Mouse (Mus musculus): ENCODE results near the gene Nosip.

The Nosip gene

DNA sequence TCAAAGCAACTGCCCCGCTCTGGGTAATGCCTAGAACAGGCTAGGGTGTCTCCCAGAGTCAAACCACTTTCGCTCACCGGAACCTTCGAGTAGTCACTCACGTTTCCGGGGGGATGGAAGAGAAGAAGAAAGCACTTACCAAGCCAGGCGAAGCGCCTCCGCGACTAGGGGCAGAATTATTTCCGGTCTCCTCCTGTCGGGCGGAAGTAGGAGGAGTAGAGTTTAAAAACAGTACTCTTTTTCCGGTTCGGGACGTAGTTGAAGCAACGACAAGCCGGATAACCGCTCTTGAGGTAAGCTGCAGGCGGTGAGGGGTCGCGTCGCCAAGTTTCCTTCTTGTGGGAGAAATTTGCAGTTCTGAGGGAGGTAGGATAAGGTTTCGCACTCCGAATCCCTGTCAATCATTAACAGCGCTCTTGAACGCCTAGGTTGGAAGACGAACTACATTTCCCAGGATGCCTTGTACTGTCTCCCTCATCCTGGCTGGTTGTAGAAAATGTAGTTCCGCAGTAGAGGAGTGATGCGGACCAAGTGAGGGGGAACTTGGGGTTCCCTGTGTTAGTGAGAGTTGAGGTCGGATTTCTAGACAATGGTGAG is at the start of gene Nosip, which contains the start of gene Prrg2:
Gene Nosip (plus strand): TSS at position 191 of the 597 bp plus-strand sequence.
Gene Prrg2 (minus strand): TSS at position 439 of the 597 bp plus-strand sequence.
- peak; percentile 99 for DNase-seq

DNA sequence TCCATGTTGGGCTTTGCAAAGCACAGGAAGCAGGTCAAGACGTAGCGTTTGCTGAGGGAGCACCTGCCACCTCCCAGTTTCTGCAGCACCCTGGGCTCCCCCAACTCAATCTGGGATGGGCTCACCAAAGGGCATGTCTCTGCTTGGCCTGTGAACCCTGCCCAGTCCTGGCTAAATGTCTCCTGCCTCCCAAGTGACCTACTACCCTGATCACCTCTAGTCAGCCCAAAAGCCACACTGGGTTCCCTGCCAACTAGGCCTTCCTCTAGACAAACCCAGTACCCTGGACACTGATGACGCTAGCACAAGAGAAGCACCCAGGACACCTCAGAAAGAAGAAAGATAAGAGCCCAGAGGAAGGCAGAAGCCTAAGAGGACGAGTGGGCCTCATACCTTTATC is 49.4 kb upstream of the Nosip start:
- peak; percentile 93 for DNase-seq

- peak; percentile 90 for DNase-seq
Measured at GRCm38 (mm10) chr7:45013366-45014095, 48.7 kb upstream of the Nosip start.

DNA sequence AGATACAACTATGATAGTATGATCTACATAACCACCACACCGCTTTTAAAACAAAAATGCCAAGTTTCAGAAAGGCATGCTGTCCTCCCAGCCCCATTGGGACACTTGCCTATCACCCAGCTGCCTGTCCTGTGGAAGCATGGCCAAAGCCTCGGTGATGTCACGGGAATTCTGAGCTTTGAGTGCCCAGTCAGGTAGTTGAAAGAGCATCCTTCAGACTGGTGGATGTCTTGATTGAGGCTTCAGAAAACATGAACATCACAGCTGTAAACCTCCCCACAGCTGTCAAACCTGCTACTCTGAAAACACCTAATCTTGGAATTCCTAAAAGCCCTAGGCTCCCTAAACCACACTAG is 48.2 kb upstream of the Nosip start:
- peak; percentile 92 for DNase-seq

GRCm38 (mm10) chr7:45015344-45015956 is 46.8 kb upstream of the Nosip start:
- no peak for DNase-seq

- peak; percentile 100 for DNase-seq
Measured at GRCm38 (mm10) chr7:45015957-45016612, 46.1 kb upstream of the Nosip start, which contains the start of gene Scaf1. Gene Scaf1 (minus strand): TSS chr7:45016363.

DNA sequence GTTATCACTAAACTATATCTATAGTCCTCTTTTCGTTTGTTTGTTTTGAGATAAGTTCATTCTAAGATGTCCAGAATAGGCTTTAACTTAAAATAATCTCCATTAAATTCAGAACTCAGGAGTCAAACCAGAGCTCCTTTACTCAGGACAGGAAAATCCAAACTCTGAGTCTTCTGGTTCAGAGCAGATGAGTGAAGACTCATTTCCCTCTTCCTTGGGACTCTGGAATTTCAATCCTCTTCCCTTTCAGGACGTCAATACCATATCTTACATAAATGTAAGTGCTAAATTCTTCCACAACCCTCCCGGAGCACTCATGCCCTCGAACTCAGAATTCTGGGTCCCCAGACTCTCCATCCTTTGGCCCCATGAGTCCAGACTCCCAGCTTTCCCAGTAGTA is 45.5 kb upstream of the Nosip start:
- DNase-seq = no peak

DNA sequence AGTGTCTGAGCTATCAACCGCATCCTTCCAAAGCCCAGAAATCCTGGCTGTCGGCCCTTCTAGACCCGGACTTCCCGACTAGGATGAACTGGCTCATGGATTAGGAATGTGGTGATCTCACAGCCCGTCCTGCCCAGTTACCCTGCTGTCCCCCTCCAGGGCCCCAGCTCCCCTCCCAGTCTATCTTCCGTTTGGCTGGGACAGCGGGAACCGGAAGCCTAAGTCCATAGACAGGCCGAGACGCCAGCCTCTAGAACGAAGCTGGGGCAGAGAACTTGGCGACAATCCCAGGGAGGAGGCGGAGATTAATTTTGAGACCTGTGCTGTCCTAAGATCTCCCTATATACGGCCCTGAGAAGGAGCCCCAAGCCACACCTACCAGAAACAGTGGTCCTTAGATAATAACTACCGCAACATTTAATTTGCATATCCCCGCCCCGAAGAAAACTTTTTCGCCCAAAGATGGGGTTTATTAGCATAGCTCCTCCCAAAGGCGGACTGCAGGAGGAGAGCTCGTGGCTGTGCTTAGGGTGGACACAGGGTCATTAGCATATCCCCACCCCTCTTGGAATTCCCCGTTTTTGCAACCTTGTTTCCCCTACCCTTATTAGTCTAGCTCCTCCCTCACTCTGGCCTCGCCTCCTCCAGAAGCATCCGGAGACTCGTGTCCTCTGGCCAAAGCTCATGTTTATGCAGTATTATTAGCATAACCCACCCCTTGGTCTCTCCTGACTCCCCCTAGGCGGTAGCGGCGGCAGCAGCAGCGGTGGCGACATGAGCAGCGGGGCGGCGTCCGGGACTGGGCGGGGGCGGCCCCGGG is 44.8 kb upstream of the Nosip start, which contains the start of gene Rras:
Gene Rras (plus strand): TSS at position 720 of the 820 bp plus-strand sequence.
- peak; percentile 100 for DNase-seq

DNA sequence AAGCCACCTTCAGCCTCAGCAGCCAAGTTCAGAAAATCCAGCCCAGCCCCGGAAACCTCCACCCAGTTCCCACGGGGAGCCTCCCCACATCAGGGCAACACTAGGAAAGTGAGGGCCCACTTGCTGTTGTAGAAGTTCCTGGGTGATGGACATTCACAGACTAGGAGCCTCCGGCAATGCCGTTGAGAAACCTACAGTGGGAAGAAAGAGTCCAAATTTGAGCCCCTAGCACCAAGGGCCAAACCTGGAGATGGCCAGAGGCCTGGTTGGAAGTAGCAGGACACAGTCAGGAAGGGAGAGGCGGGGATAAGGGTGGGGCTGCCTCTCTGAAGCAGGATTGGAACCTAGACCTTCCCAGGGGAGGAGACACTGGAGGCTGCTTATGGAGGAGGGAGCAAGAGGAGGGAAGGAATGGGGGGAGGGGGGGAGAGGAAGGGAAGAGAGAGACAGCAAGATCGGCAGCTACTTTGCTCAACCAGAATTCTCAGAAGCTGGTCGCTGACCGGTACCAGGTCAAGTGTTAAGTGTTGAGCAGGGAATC is 43.1 kb upstream of the Nosip start:
- DNase-seq = peak; percentile 99

DNA sequence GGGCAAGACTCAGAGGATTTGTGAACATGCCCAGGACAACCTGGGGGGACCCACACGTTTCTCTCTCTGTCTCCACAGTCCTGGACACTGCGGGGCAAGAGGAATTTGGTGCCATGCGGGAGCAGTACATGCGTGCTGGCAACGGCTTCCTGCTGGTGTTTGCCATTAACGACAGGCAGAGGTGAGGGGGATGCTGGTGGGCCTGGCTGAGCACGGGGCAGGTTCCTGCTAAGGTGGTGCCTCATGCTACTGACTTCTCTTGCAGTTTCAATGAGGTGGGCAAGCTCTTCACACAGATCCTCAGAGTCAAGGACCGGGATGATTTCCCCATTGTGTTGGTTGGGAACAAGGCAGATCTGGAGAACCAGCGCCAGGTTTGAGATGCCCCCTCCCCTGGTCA is 42.0 kb upstream of the Nosip start:
- peak; percentile 94 for DNase-seq

GRCm38 (mm10) chr7:45023711-45024110 is 38.5 kb upstream of the Nosip start:
- DNase-seq = peak; percentile 86

DNA sequence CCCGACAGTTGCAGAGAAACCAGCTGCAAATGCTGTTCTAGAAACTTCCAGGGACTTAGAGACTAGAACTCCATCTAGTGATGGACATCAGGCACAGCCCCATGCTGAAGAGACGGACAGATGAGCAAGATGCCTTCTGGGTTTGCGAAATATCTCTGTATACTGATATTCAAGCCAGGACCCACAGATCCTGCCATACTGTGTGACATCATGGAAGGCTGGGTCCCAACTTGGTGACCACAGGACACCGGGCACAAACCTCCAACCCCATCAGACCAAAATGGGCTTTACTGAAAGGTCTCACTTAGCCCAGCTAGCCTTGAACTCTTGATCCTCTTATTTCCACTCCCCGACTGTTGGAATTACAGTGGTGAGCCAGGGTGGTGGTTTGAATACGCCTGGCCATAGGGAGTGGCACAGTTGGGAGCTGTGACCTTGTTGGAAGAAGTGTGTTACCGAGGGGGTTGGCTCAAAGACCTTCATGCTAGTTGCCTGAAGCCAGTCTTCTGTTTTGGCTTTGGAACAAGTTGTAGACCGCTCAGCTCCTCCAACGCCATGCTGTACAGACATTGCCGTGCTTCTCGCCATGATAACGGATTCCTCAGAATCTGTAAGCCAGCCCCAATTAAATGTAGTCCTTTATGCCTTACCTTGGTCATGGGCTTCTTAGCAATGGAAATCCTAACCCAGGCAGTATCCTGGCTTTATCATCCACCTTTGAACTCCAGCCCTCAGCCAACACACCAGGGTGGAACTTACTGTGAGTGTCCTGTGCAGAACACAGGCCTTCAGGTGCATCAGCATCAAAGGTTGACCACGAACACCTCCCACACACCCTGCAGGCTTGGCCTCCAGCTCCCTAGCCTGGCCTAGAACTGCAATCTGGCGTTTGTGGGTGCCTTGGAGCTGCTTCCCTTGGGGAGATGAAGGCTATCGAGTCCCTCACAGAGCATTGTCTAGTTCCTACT is 37.7 kb upstream of the Nosip start:
- peak; percentile 88 for DNase-seq

- DNase-seq = peak; percentile 93
Measured at GRCm38 (mm10) chr7:45025601-45026220, 36.5 kb upstream of the Nosip start.

DNA sequence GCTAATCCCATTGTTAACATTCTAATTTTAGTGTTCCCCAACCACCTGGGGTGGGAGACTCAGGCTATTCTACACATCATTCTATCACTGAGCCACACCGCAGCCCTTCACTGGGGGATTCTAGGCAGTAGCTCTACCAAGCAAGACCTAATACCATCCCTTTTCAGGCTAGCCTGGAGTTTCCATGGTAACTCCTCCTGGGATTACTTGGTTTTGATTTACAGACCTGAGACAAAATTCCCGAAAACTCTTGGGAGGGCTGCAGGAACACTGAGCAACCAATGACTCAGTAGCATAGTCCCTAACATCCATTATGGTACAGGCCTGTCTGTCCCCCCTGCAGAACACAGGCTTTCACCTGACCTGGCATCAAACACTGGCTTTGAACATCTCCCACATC is 36.0 kb upstream of the Nosip start:
- peak; percentile 86 for DNase-seq

DNA sequence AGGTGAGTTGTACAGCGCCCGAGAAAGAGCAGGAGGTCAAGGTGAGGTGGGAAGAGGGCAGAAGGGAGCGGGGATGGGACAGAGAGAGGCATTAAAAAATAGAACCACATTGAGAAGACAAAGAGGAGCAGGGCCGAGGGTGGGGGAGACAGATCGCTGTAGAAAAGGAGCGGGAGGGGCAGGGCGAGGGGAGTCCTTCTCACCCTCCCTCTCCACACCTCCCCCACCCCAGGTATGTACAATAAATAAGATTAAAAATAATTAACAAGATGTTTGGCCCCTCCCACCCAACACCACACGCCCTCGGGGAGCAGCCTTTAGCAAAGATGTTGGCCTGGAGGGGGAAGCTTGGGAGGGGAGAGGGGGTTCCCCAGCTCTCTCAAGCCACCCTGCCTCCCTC is 34.5 kb upstream of the Nosip start:
- peak; percentile 90 for DNase-seq

DNA sequence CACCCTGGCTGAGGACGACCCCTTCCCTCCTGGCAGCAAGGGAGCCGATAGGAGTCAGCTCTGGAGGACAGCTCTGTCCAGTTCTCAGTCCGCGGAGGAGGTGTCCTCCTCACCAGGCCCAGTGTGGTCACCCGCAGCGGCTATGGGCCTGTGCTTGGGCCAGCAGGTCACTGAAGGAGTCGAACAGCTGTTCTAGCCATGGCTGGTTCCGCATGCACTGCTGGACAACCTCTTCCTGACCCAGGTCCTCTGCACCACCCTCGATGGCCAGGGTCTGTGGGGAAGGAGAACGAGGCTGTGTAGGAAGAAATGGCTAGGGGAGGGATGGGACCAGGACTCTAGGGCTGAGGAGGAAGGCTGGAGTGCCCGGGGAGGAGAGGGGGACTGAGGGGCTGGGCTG is 33.9 kb upstream of the Nosip start:
- DNase-seq = peak; percentile 90

DNA sequence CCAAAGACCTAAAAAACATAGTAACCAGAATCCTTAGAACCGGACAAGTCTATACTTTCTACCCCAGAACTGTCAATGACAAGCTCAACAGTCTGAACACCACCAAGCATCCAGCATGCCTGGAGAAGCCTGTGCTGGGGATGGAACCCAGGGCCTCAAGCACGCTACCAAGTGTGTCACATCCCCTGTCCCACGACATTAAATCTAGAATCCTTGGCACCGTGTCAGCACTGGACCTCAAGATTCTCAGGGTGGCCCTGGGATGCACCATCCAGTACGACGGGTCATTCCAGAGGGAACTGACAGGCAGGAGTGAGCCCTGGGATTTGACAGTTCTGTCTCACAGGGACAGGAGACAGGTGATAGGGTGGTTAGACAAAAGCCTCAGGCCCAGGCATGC is 32.2 kb upstream of the Nosip start:
- DNase-seq = peak; percentile 83

GRCm38 (mm10) chr7:45030857-45031256 is 31.4 kb upstream of the Nosip start:
- peak; percentile 93 for DNase-seq

GRCm38 (mm10) chr7:45033722-45034359 is 28.4 kb upstream of the Nosip start:
- peak; percentile 85 for DNase-seq

- no peak for DNase-seq
Measured at GRCm38 (mm10) chr7:45035631-45036030, 26.6 kb upstream of the Nosip start.
